Mouse (Mus musculus): ENCODE data around the gene Ubc. TPM values are rescaled to one million over a fixed set of nuclear protein-coding genes. Genes with fewer than 3 reads are reported as not detected.

The Ubc gene
- polyA plus RNA-seq, 1 experiment from 2014 or later = 531 TPM

DNA sequence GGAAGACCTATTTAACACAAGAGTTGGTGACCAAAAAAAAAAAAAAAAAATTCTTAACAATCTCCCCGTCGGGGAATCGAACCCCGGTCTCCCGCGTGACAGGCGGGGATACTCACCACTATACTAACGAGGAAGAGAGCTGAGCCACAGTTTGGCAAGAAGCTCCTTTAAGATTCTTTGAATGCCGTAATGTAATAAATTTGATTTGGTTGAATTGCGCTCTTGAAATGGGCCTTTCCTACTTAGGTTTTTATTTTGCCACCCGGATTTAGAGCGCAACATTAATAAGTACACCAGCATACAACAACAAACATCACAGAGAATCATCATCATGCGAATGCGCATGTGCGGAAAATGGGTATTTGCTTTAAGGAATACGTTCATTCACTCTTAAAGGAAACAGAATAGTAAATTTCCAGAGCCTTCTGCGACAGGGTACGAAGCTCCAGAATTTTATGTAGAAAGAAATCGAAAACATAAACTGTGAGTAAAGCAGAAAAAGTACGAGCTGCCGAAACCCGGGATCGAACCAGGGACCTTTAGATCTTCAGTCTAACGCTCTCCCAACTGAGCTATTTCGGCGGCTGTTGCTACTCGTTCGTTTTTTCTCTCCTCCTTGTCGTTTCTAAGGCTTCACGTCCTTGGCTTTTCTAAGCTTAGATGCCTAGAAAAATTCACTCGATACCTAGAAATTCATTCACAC, 15.7 kb upstream of the Ubc start:
- no peaks in the 10 kb centered on the region for H3K27me3 ChIP-seq (ENCODE audit: insufficient read depth, low read length)
- H3K4me2 ChIP-seq (ENCODE audit: low read depth, low read length) = peak overlapping the region; percentile 90
- peak; percentile 90 for DNase-seq
- H3K27ac ChIP-seq (ENCODE audit: low read depth) = peak overlapping the region; percentile 87
- TF ChIP-seq EP300 (IDR thresholded peaks at IDR 0.05; ENCODE audit: low read depth) = peak; percentile 49; the same call in 1 of the 2 replicates
- no peak for TF ChIP-seq CTCF (IDR thresholded peaks at IDR 0.05; ENCODE audit: low read depth)
- WGBS (ENCODE audit: insufficient replicate concordance) = 1% methylated on average over 31 of the region's 31 CpGs
- H3K4me3 ChIP-seq (ENCODE audit: low read depth, low read length) = peak overlapping the region; percentile 53
- no peaks in the 10 kb centered on the region for H3K36me3 ChIP-seq (replicated peaks; ENCODE audit: insufficient read depth, low read length)
- H3K4me1 ChIP-seq (ENCODE audit: insufficient read depth) = peaks cover 29% of the 10 kb centered on the region
- no peaks in the 10 kb centered on the region for H3K9me3 ChIP-seq (ENCODE audit: low read length)
- peak; percentile 66 for ATAC-seq
- H3K9ac ChIP-seq (replicated peaks) = peak overlapping the region; percentile 73

DNA sequence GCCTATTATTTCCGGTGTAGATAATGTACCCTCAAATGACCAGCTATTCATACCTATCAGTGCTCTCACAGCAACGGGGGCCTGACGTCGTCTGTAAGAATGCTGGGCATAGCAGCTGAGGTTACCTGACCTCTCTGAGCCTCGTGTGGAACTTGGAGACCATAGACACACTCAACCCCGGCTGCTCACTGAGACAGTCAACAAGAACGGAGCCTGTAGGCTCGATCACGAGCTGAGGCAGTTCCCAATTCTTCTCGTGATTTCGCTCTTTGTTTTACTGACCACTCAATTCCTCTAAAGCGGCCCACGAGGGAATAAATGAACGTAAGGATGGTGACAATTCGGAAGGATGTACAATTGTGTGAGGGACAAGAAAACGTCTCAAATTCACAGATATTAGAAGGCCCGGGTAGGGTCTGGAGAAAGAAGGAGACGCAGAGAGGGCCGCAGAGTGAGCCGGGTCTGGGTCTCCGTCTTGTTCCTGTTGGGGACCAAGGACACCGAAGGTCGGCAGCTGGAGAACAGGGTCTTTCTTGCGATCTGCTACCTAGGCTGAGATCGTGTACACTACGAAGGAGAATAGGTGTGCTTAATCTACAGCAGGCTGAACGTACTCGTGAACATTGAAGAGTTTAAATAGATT, 15.0 kb upstream of the Ubc start:
- under 1% methylated on average over 28 of the region's 28 CpGs for WGBS (ENCODE audit: insufficient replicate concordance)
- peak; percentile 11 for ATAC-seq
- peaks cover 29% of the 10 kb centered on the region for H3K4me1 ChIP-seq (ENCODE audit: insufficient read depth)

DNA sequence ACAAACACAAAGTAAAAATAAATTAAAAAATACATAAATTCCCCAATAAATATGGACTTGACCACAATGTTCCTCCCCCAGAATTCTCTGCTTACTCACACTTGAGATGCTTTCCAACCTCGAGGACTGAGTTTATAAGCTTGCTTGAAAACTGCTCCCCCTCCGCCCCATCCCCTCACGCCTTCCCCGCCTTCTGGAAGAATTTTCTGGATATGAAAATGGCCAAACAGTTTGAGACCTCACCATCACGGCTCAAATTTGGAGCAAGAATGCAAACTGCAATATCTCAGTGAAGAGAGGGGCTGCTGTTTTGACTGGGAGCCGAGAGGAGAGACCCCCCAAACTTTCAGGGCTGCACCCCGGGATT, 14.5 kb upstream of the Ubc start:
- Histone ChIP-seq H3K27me3 (ENCODE audit: insufficient read depth, low read length) (no peaks in the 10 kb centered on the region), H3K4me1 (ENCODE audit: insufficient read depth) (peaks cover 25% of the 10 kb centered on the region), H3K9me3 (ENCODE audit: low read length) (no peaks in the 10 kb centered on the region), H3K4me3 (ENCODE audit: low read depth, low read length) (peak overlapping the region; percentile 53), H3K9ac (replicated peaks) (peak overlapping the region; percentile 70), H3K27ac (ENCODE audit: low read depth) (peak overlapping the region; percentile 87), H3K4me2 (ENCODE audit: low read depth, low read length) (peak overlapping the region; percentile 90), H3K36me3 (replicated peaks; ENCODE audit: insufficient read depth, low read length) (no peaks in the 10 kb centered on the region)
- DNase-seq (no peak), ATAC-seq (no peak)
- no peak for TF ChIP-seq CTCF (IDR thresholded peaks at IDR 0.05; ENCODE audit: low read depth)
- TF ChIP-seq EP300 (IDR thresholded peaks at IDR 0.05; ENCODE audit: low read depth) = no peak
- 3% methylated on average over 7 of the region's 7 CpGs for WGBS (ENCODE audit: insufficient replicate concordance)

More for the DNA sequence above, 15.0 kb upstream of the Ubc start:
- H3K9me3 ChIP-seq (ENCODE audit: low read length) = no peaks in the 10 kb centered on the region
- peak; percentile 55 for DNase-seq
- H3K4me2 ChIP-seq (ENCODE audit: low read depth, low read length) = peak overlapping the region; percentile 90
- peak overlapping the region; percentile 70 for H3K9ac ChIP-seq (replicated peaks)
- peak overlapping the region; percentile 87 for H3K27ac ChIP-seq (ENCODE audit: low read depth)
- TF ChIP-seq CTCF (IDR thresholded peaks at IDR 0.05; ENCODE audit: low read depth) (no peak), EP300 (IDR thresholded peaks at IDR 0.05; ENCODE audit: low read depth) (no peak)
- peak overlapping the region; percentile 53 for H3K4me3 ChIP-seq (ENCODE audit: low read depth, low read length)
- no peaks in the 10 kb centered on the region for H3K36me3 ChIP-seq (replicated peaks; ENCODE audit: insufficient read depth, low read length)
- H3K27me3 ChIP-seq (ENCODE audit: insufficient read depth, low read length) = no peaks in the 10 kb centered on the region

DNA sequence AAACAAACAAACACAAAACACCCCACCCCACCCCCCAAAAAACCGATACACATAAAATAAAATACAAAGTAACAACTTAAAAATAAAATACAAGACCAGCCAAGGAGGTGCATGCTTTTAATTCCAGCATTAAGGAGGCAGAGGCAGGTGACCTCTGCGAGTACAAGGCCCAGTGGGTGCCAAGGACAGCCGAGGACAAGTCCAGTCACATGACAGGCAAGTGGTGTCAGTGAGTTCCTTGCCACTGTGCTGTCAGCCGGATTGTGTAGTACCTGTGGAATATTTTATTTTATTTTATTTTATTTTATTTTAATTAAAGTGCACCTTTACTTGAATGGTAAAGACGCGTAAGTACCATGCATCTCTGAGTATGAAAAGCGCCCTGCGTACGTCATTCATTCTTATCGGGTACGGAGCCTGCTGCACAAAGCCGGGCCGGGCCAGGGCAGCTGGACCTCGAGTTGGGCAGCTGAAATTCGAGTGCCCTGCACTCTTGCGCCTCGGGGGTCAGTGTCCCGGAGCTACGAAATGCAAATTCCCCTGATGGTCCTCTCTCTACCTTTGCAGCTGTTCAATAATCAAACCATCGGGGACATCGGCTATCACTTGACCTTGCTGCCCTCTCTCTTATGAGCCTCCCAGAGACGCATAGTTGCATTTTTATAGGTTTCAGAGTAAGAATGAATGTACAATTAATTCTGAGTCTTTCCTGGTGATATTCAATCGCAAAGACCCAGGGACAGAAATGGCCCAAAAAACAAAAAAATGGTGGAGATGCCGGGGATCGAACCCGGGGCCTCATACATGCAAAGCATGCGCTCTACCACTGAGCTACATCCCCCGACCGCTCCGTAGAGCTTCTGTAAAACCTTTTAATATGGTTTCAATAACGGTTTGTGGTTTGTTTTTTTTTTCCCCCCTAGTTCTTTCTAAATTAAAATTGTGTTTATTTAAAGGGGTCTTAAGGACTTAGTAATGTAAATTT, 13.8 kb upstream of the Ubc start:
- H3K27me3 ChIP-seq (ENCODE audit: insufficient read depth, low read length) = no peaks in the 10 kb centered on the region
- no peaks in the 10 kb centered on the region for H3K9me3 ChIP-seq (ENCODE audit: low read length)
- DNase-seq (peak; percentile 73), ATAC-seq (no peak)
- peaks cover 23% of the 10 kb centered on the region for H3K4me1 ChIP-seq (ENCODE audit: insufficient read depth)
- no peak for TF ChIP-seq CTCF (IDR thresholded peaks at IDR 0.05; ENCODE audit: low read depth)
- peak overlapping the region; percentile 39; the same call in 1 of the 2 replicates for H3K9ac ChIP-seq (replicated peaks)
- H3K27ac ChIP-seq (ENCODE audit: low read depth) = peak overlapping the region; percentile 50; the same call in 1 of the 2 replicates
- H3K4me2 ChIP-seq (ENCODE audit: low read depth, low read length) = peak overlapping the region; percentile 90
- peak overlapping the region; percentile 53 for H3K4me3 ChIP-seq (ENCODE audit: low read depth, low read length)
- no peaks in the 10 kb centered on the region for H3K36me3 ChIP-seq (replicated peaks; ENCODE audit: insufficient read depth, low read length)
- 15% methylated on average over 31 of the region's 31 CpGs for WGBS (ENCODE audit: insufficient replicate concordance)

DNA sequence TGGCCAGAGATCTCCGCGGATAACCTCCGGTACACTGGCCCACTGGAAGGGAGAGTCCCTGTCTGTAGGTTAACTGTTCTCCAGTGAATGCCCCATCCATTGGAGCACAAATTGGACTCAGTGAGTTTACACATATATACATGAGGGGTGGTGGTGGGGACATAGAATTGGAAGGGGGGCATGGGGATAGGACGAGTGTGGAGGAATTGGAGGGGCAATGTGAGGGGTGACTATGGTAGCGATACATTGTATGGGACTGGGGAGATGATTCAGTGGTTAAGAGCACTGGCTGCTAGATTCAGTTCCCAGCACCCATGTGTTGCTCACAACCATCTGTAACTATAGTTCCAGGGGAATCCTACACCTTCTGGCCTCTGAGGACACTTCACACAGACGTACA, 13.0 kb upstream of the Ubc start:
- Histone ChIP-seq H3K9me3 (ENCODE audit: low read length) (no peaks in the 10 kb centered on the region), H3K4me1 (ENCODE audit: insufficient read depth) (peaks cover 20% of the 10 kb centered on the region), H3K27ac (ENCODE audit: low read depth) (peak overlapping the region; percentile 74), H3K4me3 (ENCODE audit: low read depth, low read length) (peak overlapping the region; percentile 24), H3K27me3 (ENCODE audit: insufficient read depth, low read length) (no peaks in the 10 kb centered on the region), H3K9ac (replicated peaks) (peak overlapping the region; percentile 33), H3K36me3 (replicated peaks; ENCODE audit: insufficient read depth, low read length) (no peaks in the 10 kb centered on the region), H3K4me2 (ENCODE audit: low read depth, low read length) (peak overlapping the region; percentile 90)
- TF ChIP-seq EP300 (IDR thresholded peaks at IDR 0.05; ENCODE audit: low read depth) (no peak), CTCF (IDR thresholded peaks at IDR 0.05; ENCODE audit: low read depth) (no peak)
- DNase-seq (no peak), ATAC-seq (no peak)
- 50% methylated on average over 6 of the region's 6 CpGs for WGBS (ENCODE audit: insufficient replicate concordance)
